Mouse (Mus musculus) liver, postnatal 0 days (tissue): ENCODE data around the gene Pde4d.

ENCODE experiments used
- CTCF ChIP-seq: sonication (generic); IDR thresholded peaks from 2 replicates; pipeline ENCODE4 v1.5.1; 2016; ENCODE audit warnings: antibody characterized with exemption, low read depth
- EP300 ChIP-seq: IDR thresholded peaks from 2 replicates; pipeline ENCODE4 v1.6.1; 2016; ENCODE audit warnings: antibody characterized with exemption, low read depth, mild to moderate bottlenecking

GRCm38 (mm10) chr13:109678991-109679390 is 1229.2 kb downstream of the Pde4d start:
- TF ChIP-seq CTCF, result no peak
- no peak for TF ChIP-seq EP300
